Mouse (Mus musculus): Measurements from ENCODE around the gene Glmn.

Gene Glmn

DNA sequence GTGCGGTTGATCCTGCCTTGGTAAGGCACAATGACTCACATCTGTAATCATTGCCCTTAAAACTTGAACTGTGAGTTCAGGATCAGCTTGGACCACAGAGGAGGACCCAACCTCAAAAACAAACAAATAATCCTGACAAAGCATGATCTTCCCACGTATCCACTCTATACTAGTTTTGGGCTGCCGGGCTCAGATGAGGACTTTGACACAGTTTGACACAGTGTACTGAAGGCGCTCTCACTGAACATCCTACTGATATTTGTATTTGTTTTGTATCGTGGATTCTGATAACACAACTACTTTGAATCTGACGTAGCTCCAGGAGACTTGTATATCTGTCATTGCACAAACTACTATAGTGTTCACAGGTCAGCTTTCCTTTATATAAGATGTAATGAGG lies 76.3 kb downstream of the Glmn start:
- in situ Hi-C loops (cut with MboI; ENCODE audit: low sequenced_read_pairs): no loop called here

DNA sequence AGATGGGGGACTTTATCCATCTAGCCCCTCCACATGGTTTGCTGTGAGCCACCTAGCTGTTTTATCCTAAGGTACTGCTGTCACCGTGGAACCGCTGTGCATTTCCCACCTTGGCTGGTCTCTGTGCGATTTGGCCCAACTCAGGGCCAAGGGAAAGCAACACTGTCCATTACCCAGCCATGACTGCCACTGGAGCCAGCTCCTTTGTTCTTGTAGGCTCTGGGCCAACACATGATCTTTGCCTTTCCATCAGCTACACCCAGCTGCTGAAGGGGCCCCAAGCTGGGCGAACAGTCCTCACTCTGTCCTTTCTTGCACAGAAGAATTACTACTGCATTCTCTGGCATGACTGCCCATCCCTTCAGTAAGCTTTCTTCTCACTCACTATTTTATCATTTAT lies 79.1 kb downstream of the Glmn start:
- in situ Hi-C loops (cut with MboI; ENCODE audit: low sequenced_read_pairs): no loop called here

DNA sequence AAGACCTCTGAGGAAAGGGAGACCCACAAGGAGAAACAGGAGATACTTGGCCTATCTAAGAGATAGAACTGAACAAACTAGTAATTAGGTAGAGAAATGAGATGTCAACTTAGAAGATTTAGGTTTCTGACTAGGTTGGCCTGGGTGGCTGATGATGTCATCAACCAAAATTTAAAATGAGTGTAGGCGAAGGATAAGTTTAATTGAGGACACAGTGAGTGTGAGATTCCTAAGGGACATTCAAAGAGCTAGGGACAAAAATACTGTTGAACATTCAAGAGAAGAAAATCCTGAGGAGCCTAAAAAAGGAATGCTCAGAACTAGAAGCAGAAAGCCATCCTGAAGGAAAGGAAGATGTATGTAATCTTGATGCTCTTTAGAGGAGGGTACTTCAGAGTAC lies 81.6 kb downstream of the Glmn start:
- in situ Hi-C loops (cut with MboI; ENCODE audit: low sequenced_read_pairs): no loop called here

DNA sequence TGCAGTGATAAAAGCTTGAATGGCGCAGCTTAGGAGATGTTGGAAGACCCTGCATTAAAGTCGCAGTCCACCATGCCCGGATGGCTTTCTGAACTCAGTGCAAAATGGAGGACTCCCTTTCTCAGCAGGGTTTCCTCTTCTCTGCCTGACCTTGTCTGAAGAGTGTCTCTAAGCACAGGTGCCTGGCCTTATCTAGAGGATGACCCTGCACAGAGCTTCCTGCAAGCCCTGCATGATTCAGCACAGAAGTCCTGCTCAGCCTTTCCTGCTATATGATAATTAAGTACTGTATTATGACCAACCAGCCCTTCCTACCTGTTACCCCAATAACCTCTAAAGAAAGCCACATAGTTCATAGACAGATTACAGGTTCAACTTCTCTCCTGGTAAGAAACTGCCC lies 82.2 kb downstream of the Glmn start:
- in situ Hi-C loops (cut with MboI; ENCODE audit: low sequenced_read_pairs): no loop called here

DNA sequence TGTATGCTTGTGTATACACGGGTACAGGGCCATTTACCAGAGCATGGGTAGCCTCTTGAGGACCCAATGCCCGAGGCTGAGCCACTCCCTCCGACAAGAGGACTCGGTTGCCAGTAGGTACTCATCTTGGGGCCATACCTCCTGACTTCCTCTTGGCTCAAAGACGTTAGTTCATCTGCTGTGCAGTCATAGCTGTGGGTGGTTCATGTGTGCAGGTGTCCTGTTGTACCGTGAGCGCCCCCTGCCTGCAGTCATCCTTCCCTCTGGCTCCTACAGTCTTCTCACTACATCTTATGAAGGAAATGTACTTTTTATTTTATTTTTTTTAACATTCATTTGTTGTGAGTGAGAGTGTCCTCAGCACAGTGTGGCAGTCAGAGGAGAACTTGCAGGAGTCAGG lies 84.1 kb downstream of the Glmn start:
- in situ Hi-C loops (cut with MboI; ENCODE audit: low sequenced_read_pairs): no loop called here

DNA sequence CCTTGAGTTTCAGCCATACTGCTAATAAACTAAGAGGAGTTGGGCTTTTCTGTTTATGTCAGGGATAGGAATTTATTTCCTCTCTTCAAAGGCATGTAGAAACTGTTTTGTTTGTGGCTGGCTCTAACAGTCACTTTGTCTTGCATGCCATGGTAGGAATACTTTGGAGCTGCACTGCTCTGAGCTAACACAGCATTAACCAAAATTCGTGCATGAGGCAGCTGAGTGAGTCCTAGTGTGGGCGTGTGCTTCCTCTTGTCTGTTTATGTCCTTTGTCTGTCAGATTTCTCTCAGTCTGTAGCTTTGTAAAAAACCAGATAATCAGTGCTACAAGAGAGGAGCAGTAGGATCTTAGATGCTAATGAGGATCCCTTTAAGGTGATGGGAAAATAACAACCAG lies 86.4 kb downstream of the Glmn start:
- in situ Hi-C loops (cut with MboI; ENCODE audit: low sequenced_read_pairs): no loop called here

DNA sequence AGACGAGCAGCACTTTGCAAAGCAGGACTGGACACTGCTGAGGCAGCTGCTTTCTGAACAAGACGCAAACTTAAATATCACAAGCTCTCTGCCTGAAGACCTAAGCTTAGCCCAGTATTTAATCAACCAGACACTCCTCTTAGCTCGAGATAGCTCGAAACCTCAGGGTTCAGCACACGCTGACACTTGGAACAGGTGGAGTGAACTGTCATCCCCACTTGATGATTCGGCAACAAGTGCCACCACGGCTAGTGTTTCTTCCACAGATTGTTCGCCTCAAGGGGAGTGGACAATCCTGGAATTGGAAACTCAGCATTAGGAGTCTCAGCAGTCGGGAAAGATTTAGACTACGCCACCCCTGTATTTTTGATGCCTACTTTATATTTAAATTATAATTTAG lies 87.2 kb downstream of the Glmn start:
- in situ Hi-C loops (cut with MboI; ENCODE audit: low sequenced_read_pairs): no loop called here

DNA sequence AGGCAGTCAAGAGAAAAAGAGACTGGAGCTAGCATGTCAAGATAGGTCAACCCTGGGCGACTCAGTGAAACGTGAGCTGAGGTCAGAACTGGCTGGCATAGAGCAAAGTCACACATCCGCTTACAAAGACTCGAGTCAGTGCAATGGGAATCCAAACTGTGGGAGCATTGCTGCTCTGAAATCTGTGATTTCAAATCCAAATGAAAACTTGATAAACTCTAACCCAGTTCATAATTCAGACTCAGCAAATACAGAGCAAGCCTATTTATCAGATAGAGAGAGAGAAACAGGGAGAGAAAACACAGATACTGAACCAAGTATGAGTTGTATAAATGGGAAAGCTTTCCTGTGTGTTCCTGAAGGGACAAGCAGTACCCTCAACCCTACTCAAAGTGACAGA lies 90.4 kb downstream of the Glmn start, which contains the start of gene Gm42669:
Gm42669 (plus strand) TSS at position 301 of the 400 bp plus-strand sequence.
- in situ Hi-C loops (cut with MboI; ENCODE audit: low sequenced_read_pairs): no loop called here

DNA sequence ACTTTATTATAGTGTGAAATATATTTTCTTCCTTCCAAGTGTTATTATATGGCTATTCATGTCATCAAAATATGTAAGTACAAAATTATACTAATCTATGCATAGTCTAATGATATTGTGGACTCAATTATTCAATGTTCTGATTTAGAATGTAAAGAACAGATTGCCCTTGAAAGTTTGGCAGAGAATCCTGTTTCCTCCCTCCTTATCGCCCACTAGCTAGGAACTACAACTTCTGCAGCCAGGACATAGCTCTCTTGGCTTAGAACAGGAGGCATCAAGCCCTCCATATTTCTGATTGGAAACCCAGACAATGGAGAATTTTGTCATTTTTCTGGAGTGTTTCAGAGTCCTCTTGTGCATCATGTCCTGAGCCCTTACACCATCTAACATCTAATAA lies 96.9 kb downstream of the Glmn start:
- in situ Hi-C loops (cut with MboI; ENCODE audit: low sequenced_read_pairs): no loop called here

DNA sequence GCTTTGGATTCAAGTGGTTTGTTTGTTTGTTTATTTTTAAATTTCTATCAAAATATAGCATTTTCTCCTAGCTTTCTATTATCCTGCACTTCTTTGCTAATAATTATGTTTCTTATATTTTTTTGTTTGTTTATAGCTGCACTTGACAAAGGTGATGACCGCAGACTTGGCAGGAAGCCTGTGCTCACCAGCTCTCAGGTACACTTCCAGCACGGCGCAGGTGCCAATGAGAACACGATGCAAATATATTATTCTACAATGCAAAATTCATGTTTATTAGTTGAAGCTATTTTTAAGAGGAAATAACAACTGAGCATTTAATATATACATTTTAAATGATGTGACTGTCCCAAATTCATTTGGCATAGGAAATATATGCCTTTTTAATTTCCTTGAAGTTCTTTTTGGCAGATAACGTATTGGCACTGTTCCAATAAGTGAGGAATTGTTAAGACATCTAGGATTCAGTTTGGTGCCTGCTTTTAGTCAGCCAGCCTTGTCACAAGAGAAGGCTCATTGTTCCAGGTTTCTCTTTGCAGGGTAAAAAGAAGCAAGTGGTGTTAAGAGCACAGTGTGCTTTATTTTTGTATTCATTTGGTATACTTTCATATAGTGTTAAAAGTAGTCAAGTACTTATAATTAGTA lies 97.7 kb downstream of the Glmn start:
- in situ Hi-C loops (cut with MboI; ENCODE audit: low sequenced_read_pairs): no loop called here
